Mouse (Mus musculus) heart, postnatal 14 days (tissue): Measurements from ENCODE around the gene Amigo2. TPM values are rescaled to one million over a fixed set of nuclear protein-coding genes. Genes with fewer than 3 reads are reported as not detected.
"Not testable (repeated sequence)": the region's sequence is repeated elsewhere in the genome, so short reads cannot be mapped to it uniquely, and the experiment has no call there.

Experiments used
- DNase-seq, 2 experiments: peaks; one replicate each; pipeline ENCODE4 v3.0.0; 2021 to 2022
- intact Hi-C: fragments of 180-260 bp; cut with DNase I; formaldehyde crosslinking; loops from one replicate; pipeline ENCODE4 v1.15.1; 2025
- total RNA-seq, 2 experiments: library from RNA; stranded (reverse); gene quantifications; 2 replicates each; pipeline ENCODE4 v1.2.3; 2021

The Amigo2 gene
- total RNA-seq, 2 experiments from 2014 or later, result 7.4 to 8.4 TPM

DNA sequence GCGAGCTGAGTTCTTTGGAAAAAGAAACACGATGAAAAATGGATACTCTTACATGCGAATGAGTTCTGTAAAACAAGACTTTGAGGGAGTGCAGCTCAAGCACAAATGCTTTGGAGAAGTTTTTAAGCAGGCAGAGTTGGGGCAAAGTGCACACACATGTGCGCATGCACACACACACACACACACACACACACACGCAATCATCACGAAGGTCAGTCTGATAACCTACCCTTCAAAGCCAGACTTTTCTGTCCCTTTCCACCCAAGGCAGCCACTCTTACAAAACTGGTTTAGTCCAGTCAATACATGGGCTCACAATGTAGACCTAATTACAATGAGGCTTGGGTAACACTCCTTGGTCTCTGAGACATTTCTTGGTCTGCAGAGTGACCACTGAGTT, 13.0 kb downstream of the Amigo2 start:
- no peak for DNase-seq
- intact Hi-C loops, result no loop called here

DNA sequence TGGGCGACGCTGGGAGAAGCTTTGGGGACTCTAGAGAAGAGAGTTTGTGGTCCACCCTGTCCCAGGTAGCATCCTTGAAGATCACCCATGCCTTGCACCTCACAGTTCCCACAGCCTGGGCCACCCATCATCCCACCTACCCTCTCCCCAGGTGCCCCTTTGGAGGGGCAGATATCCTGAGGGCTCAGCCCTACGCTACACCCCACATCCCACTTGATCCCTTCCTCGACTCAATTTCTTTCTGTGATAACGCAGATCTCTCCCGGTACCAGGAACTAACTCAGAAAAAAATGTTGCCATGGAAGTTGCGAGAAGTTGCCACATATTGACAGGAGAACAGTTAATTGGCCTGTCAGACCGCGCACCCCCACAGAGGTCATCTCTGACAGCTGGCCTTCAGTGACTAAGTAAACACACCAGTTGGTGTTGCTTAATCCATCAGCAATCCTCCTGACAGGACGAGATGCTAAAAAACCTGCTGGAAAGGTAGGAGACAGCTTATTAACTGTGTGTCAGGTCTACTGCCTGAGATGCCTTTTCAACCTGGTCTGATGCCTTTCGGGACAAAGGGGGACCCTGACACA, 17.5 kb downstream of the Amigo2 start:
- intact Hi-C loops, result no loop called here
- no peak for DNase-seq

DNA sequence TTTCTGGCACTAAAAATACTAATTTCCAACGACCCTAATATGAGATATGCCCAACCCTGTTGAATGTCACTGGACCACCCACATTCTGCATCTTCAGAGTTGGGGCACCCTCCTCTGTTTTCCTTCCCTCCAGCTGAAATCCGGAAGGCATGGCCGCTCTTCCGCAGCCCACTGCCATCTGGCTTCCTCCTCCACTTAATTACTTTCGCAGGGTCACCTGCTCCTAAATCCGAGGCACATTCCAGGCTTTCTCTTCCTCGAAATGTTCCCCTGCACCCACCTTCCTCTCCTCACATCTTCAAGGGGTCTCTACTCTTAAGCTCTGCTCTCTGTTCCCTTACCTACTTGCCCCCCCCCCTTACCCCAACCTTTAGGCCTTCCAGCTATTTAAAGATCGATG, 23.1 kb downstream of the Amigo2 start:
- intact Hi-C loops, result no loop called here

DNA sequence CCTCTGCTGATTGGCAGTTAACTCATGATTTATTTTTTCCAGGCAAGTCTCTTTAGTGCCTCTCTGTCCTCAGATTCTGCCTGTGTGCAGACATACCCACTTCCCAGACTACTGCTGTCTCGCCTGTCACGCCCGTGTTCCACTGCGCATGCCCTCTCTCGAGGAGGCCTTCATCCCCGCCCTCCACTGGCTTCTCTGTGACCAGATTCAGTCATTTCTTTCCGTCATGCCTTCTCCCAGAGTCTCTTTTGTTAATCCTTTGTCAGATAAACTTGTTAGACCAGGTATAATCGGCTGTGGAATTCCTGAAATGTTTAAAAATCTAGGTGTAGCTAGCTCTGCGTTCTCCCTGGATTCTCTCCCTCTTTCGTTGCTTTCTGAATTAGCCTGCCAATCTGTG, 23.7 kb downstream of the Amigo2 start:
- intact Hi-C loops, result no loop called here
- no peak for DNase-seq

More for the DNA sequence above, 23.1 kb downstream of the Amigo2 start:
- no peak for DNase-seq

DNA sequence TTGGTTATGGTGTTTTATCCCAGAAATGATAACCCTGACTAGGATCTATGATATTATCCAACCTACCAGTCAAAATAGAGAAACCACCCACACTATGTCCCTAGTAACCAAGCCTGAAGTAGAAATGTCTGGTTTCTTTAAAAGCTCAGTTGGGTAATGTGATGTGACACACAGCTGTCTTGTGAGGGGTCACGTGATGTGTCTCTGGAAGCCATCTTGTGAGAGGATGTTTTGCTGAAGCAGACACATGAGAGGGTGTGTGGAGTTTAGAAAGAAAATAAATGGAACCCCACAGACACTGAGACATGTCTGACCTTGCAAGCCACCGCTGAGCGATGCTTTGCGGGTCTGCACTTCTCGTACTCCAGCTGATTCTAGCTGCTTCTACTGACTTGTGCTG, 30.2 kb downstream of the Amigo2 start:
- DNase-seq, result no peak
- intact Hi-C loops, result no loop called here

DNA sequence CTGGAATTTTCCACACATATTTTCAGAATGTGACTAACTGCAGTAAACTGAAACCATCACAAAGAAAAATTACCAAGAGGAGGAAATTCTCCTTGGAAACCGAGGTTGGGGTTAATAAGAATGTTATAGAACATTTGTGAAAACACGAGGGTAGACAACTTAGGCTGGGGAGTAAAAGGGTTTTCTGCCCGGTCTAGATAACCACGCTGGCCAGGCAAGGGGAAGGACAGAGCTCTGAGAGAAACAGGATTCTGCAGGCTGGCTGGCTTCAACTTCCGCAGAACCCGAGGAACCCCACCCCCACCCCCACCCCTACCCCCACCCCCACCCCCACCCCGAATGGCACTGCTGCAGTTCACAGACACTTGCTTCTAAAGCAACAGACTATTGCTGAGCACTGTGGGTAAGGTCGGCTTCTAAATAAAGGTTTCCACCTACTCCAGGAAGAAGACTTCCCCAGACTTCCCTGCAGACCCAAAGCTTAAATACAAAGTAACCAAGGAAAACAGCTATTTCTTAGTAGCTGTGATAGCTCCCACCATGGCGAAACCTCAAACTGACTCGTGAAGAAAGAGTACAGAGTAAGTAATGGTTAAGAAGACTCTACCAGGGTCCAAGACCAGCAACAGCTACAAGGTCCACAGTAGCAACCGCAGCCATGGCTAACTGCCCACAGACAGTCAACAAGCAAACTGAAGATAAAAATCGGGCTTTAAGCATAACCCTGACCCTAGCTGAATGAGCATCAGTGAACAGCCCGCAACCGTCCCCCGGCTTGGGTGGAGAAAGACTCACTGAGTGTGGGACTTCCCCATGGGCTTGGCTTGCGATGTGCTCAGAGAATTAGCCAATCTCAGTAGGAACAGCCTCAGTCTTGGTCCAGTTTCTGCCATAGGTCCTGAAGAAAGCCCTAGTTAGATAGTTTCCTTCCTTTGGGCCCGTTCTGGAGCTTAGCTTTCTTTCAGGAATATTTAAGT, 34.3 kb downstream of the Amigo2 start:
- intact Hi-C loops, result no loop called here
- no peak for DNase-seq

DNA sequence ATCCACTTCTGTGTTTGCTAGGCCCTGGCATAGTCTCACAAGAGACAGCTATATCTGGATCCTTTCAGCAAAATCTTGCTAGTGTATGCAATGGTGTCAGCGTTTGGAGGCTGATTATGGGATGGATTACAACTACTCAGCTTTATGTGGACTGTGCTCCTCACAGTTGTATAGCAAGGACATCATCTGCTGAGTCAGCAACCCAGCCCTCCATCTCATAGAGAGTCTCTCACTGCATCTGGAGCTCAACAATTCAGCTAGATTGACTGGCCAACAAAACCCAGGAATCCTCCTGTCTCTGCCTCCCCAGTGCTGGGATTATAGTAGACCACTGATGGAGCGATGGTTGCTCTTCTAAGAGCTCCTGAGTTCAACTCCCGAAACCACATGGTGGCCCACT, 37.3 kb downstream of the Amigo2 start:
- intact Hi-C loops, DNase-seq: not testable (repeated sequence)

- intact Hi-C loops, result no loop called here
- DNase-seq, result no peak
Observed at GRCm38 (mm10) chr15:97206506-97206905, 40.6 kb downstream of the Amigo2 start.

DNA sequence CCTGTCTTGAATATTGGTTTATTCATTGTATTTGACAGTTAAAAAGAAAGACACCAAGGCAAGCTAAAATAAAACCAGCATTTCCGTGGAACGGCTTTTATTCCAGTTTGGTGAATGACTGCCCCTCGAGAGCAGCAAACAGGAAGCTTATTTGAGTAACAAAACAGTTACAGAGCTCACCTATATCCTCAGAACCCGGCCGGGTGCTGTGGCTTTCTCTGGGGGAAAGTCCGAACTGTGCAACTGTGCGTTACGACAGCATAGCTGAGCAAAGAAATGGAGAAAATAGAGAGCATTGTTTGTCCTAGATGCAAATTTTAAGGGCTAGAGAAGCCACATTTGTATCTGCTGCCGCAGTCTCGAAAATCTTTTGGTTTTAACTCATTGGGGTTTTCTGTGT, 41.3 kb downstream of the Amigo2 start:
- intact Hi-C loops, result no loop called here

DNA sequence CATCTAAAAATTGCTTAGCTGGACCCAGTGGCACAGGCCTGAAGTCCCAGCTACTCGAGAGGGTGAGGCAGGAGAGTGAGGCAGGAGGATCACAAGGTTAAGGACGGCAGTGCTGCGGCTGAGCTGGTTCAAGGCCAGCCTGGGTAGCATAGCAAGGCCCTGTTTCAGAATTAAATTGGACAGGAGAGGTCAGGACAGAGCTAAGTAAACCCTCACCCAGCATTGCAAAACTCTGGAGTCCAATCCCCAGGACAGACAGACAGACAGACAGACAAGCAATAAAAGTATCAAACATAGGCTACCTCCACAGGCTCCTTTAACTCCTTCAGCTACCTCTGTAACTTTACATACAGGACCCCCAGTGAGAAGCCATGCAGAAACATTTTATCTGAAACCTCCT, 42.2 kb downstream of the Amigo2 start:
- DNase-seq, result no peak
- intact Hi-C loops, result no loop called here

More for the DNA sequence above, 41.3 kb downstream of the Amigo2 start:
- DNase-seq, result no peak

DNA sequence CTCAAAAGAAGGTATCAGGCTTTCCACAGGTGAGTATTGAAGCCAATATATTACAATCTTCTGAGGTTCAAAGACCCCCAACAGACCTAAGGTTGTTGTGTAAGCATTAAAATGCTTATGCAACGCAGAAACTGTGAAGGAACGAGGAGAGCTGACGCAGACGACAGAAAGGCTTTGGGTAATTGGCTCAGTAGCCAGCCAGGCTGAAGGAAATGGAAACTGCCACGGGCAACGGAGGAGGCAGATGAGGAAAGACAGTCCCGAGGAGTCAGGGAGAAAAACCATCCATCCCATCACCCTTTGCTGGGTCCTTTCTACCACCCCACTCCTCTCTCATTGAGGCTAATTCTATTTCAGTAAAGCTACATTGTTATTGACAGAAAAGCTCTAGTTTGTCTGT, 50.4 kb downstream of the Amigo2 start:
- DNase-seq, result no peak
- intact Hi-C loops, result loop anchor here (2.0 kb wide), 2 partner anchors 40 to 464 kb away; no protein-coding TSS in a partner anchor

GRCm38 (mm10) chr15:97195628-97196027, 51.5 kb downstream of the Amigo2 start:
- DNase-seq, result peak in 1 of 2 experiments; percentile 45
- intact Hi-C loops, result loop anchor here (2.0 kb wide), 3 partner anchors 41 to 465 kb away; no protein-coding TSS in a partner anchor

Other genes with a start within 250 kb of the Amigo2 start
- gene Slc38a4, start 191.3 kb downstream of the Amigo2 start, total RNA-seq, result 10 to 100 TPM; 19.7 to 30.1 TPM
- gene Pced1b, start 180 bp downstream of the Amigo2 start, total RNA-seq, result 1 to 10 TPM; 5.5 to 6.2 TPM